Mouse (Mus musculus): ENCODE data around the gene Myod1. TPM values are rescaled to one million over a fixed set of nuclear protein-coding genes. Genes with fewer than 3 reads are reported as not detected.

Gene Myod1
- polyA plus RNA-seq, 1 experiment from 2014 or later = 2.2 TPM

DNA sequence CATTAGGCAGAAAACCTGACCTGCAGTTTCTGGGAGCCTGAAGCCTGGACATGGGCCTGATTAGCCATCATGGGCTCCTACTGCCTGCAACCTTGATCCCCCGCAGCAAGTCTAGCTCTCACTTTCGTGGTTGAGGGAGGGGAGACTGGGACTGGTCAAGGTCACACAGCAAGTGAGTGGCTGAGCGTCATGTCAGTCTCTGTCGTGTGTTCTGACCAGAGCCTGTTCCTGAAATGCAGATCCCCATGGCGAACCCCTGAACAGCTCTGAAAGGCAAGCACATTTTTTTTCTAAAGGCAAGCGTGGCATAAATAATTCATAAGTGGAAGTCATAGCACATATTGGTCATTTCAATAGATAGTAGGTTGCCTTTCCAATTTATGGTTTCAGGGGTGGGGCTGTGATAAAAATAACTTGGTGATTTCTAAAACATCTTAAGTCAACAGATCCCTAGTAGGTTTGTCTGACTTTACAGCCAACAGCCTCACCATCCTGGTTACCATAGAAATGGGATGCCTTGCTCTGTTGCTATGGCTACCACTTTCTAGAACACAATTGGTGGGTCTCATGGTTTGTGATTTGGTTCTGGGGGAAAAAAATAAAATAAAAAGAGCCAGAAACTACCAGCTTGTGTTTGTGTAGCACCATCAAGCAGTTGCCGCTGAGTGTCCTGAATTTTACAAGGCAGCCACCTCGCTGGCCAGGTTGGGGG, 45.9 kb downstream of the Myod1 start:
- Histone ChIP-seq H3K27ac (no peak overlapping the region), H3K4me1 (no peaks in the 10 kb centered on the region), H3K4me2 (no peak overlapping the region), H3K9me3 (replicated peaks) (no peaks in the 10 kb centered on the region), H3K27me3 (no peaks in the 10 kb centered on the region; the same call in 1 of the 2 replicates), H3K4me3 (replicated peaks) (no peak overlapping the region), H3K36me3 (no peaks in the 10 kb centered on the region), H3K9ac (no peak overlapping the region)
- WGBS = 74% methylated on average over 8 of the region's 8 CpGs
- ATAC-seq (replicated peaks; ENCODE audit: low FRiP score) = no peak

DNA sequence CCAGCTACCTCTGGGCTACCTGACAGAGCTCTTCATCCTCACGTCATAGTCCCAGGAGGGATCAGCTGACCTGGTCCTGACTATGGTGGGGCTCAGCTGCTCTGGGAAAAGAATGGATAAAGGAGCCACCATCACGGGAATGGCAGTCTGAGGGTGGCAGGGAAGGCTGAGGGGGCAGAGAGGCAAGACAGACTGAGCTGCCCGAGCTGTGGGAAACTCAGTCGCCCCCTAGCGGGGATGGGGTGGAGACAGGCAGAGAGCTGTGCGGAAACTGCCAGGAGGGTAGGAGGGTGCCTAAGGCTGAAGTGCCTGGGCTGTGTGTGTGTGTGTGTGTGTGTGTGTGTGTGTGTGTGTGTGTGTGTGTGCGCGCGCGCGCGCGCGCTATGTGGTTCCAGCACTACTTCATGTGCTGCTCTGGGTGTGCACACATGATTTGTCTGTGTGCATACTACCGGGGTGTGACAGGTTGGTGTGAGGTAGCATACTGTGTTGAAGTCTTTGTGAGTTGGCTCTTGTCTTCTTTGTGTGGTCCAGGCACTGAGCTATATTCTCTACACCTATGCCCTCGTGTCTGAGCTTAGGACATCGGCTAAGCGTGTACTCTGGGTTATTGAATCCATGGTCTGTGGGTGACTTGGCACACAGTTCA, 46.6 kb downstream of the Myod1 start:
- Histone ChIP-seq H3K27me3 (no peaks in the 10 kb centered on the region; the same call in 1 of the 2 replicates), H3K4me3 (replicated peaks) (no peak overlapping the region), H3K9ac (no peak overlapping the region), H3K4me1 (no peaks in the 10 kb centered on the region), H3K27ac (no peak overlapping the region), H3K9me3 (replicated peaks) (no peaks in the 10 kb centered on the region), H3K36me3 (no peaks in the 10 kb centered on the region), H3K4me2 (no peak overlapping the region)
- WGBS = 56% methylated on average over 18 of the region's 18 CpGs
- no peak for ATAC-seq (replicated peaks; ENCODE audit: low FRiP score)

DNA sequence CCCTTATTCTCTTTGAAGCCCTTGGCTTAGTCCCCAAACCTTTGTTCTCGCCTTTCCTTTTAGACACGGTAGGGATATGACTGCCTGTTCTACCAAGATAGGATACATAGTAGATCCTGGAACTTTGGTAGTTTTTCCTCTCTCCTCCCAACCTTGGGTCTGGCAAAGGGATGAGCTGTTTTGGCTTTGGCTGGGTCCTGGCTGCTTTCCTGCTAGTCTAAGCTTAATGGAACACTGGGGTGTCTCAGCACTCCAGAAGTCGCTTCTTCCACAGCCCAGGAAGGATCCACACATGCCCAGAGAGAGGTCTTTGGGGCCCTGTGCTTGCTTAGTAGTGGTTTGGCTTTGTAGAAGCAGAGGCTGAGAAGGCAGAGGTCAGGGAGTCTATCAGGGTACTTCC, 47.7 kb downstream of the Myod1 start:
- H3K36me3 ChIP-seq = no peaks in the 10 kb centered on the region
- H3K4me3 ChIP-seq (replicated peaks) = no peak overlapping the region
- no peaks in the 10 kb centered on the region for H3K9me3 ChIP-seq (replicated peaks)
- H3K4me2 ChIP-seq = no peak overlapping the region
- ATAC-seq (replicated peaks; ENCODE audit: low FRiP score) = no peak
- 71% methylated on average over 3 of the region's 3 CpGs for WGBS
- no peak overlapping the region for H3K27ac ChIP-seq
- H3K27me3 ChIP-seq = no peaks in the 10 kb centered on the region; the same call in 1 of the 2 replicates
- no peaks in the 10 kb centered on the region for H3K4me1 ChIP-seq
- no peak overlapping the region for H3K9ac ChIP-seq

DNA sequence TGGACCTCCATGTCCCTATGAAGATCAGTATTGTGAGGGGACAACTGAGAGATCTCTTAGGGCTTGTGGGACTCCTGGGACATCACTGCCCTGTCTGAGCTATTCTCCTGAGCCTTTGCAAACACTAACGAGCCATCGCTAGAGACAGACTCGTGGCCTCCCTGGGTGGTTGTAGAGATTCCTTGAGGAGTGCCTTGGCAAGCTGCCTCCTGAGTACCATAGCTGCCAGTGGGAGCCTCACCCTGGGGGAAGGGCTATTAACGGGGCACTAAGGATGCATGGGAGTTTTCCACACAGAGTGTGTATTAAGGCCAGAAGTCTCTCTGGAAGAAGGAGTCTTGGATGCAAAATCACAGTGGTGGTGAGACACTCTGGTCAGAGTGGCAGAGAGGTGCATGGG, 48.7 kb downstream of the Myod1 start:
- no peaks in the 10 kb centered on the region; the same call in 1 of the 2 replicates for H3K27me3 ChIP-seq
- H3K4me2 ChIP-seq = no peak overlapping the region
- no peaks in the 10 kb centered on the region for H3K9me3 ChIP-seq (replicated peaks)
- no peaks in the 10 kb centered on the region for H3K36me3 ChIP-seq
- H3K9ac ChIP-seq = no peak overlapping the region
- H3K27ac ChIP-seq = no peak overlapping the region
- no peak for ATAC-seq (replicated peaks; ENCODE audit: low FRiP score)
- no peak overlapping the region for H3K4me3 ChIP-seq (replicated peaks)
- no peaks in the 10 kb centered on the region for H3K4me1 ChIP-seq
- 73% methylated on average over 4 of the region's 4 CpGs for WGBS

Other genes with a start within 250 kb of the Myod1 start
- gene Abcc8, start 196.4 kb upstream of the Myod1 start, polyA plus RNA-seq (2015; fragmentation: Nextera tagmentation; extraction: Ambion mirVana) = 2.2 and 2.3 TPM in 2 replicates
- gene Ush1c, start 138.0 kb upstream of the Myod1 start, polyA plus RNA-seq (2015; fragmentation: Nextera tagmentation; extraction: Ambion mirVana) = 13.8 and 14.5 TPM in 2 replicates
- gene Otog, start 135.5 kb upstream of the Myod1 start, polyA plus RNA-seq (2015; fragmentation: Nextera tagmentation; extraction: Ambion mirVana) = 0.04 and 0.06 TPM in 2 replicates
- 0.06 and 0.10 TPM in 2 replicates for gene Kcnc1, start 20.0 kb downstream of the Myod1 start, polyA plus RNA-seq (2015; fragmentation: Nextera tagmentation; extraction: Ambion mirVana)

All from kidney, embryonic 15.5 days (tissue).